Mouse (Mus musculus) neutrophil, adult 65 days (primary cell): ENCODE results near the gene Fam213b. TPM values are rescaled to one million over a fixed set of nuclear protein-coding genes. Genes with fewer than 3 reads are reported as not detected.

ENCODE experiments used
- total RNA-seq: library from RNA; stranded (reverse); gene quantifications from 2 replicates; pipeline ENCODE4 v1.2.4, GENCODE M21; 2023

Fam213b gene
- total RNA-seq, result 1.4 and 2.2 TPM in 2 replicates

DNA sequence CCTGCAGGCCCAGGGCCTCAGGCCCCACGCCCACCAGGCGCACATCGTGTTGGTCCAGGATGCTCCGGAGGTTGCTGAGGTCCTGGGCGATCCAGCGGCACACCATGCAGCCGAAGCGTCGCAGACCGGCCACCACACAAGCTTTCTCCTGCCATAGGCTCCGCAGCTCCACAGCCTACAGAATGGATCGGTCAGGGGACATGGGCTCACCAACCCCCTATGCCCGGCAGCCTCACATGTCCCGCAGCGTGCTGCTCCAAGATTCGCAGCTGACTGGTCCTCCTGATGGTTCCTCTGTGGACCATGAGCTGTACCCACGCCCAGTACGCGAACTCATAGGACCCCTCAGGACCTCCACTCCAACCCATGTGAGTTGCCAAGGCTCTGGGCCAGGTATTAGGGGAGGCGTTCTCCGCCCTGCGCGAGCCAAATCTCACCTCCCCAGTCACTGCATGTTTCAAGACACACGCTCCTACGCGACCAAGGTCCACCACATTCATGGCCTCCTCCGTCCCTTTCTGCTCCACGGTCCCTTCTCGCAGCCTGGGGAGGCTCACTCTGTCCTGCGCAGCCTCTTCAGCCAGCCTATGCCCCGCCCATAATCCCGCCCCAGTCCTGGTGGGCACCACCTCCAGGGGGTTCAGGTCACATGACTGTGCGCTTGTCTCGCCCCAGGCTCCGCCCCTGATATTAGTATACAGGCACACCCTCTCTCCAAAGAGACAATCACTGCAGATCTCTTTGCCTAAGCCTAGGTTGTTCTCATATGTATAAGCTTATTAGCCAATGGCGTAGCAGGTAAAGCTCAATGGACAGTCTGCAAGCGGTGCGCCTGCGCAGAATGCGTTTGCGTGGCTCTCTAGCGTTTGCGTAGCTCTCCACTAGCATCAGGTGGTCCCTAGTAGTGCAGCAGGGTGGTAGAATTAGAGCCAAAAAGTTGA is at the start of gene Fam213b:
Fam213b (minus strand) TSS at position 630 of the 941 bp plus-strand sequence.

GRCm38 (mm10) chr4:154928395-154929087 is 29.6 kb upstream of the Fam213b start, which contains the start of gene Tnfrsf14:
Tnfrsf14 (minus strand) TSS chr4:154928563.

GRCm38 (mm10) chr4:154869440-154869839 is 29.5 kb downstream of the Fam213b start, which contains the start of gene Mmel1:
Mmel1 (plus strand) TSS chr4:154869585.

Other genes starting within 250 kb of the Fam213b start
- gene Actrt2, start 231.3 kb downstream of the Fam213b start, total RNA-seq, result not detected in 2 replicates
- gene Ttc34, start 61.7 kb downstream of the Fam213b start, total RNA-seq, result not detected in 2 replicates
- gene Mmel1, start 29.6 kb downstream of the Fam213b start, total RNA-seq, result not detected in 2 replicates
- 72.1 and 75.3 TPM in 2 replicates for gene Tnfrsf14, start 29.4 kb upstream of the Fam213b start, total RNA-seq
- gene Hes5, start 61.8 kb upstream of the Fam213b start, total RNA-seq, result 0.95 and 0.98 TPM in 2 replicates
- gene Pank4, start 65.0 kb upstream of the Fam213b start, total RNA-seq, result 21.5 and 30.9 TPM in 2 replicates
- gene Plch2, start 157.6 kb upstream of the Fam213b start, total RNA-seq, result not detected in 2 replicates
- 5.5 and 7.3 TPM in 2 replicates for gene Pex10, start 167.9 kb upstream of the Fam213b start, total RNA-seq
- gene Rer1, start 187.2 kb upstream of the Fam213b start, total RNA-seq, result 53.8 and 58.8 TPM in 2 replicates
- gene Morn1, start 187.4 kb upstream of the Fam213b start, total RNA-seq, result 0.44 and 1.1 TPM in 2 replicates